Mouse (Mus musculus) heart, postnatal 0 days (tissue): ENCODE measurements around the gene Elp5. TPM values are rescaled to one million over a fixed set of nuclear protein-coding genes. Genes with fewer than 3 reads are reported as not detected.

Experiments used
- ATAC-seq: fragments of 200-750 bp; cut with Nextera tagmentation; 2 replicates; pipeline ENCODE4 v1.8.0; 2017; ENCODE audit warnings: low read depth, moderate number of reproducible peaks, moderate library complexity; ENCODE audit not compliant: insufficient read depth
- DNase-seq: peaks from one replicate; pipeline ENCODE4 v3.0.0-alpha.2; 2016; ENCODE audit warnings: low spot score
- H3K27ac ChIP-seq: fragments of 300-500 bp; sonication (generic); 2 replicates; pipeline ENCODE4 v1.5.1; 2014; ENCODE audit warnings: low read depth, mild to moderate bottlenecking
- H3K27me3 ChIP-seq: fragments of 300-500 bp; sonication (generic); 2 replicates; pipeline ENCODE4 v1.6.1; 2014; ENCODE audit warnings: low read length, mixed read lengths; ENCODE audit not compliant: control insufficient read depth, insufficient read depth
- H3K36me3 ChIP-seq: fragments of 300-500 bp; sonication (generic); replicated peaks from 2 replicates; pipeline ENCODE4 v1.6.1; 2014; ENCODE audit warnings: low read length, mixed read lengths; ENCODE audit not compliant: control insufficient read depth, insufficient read depth
- H3K4me1 ChIP-seq: fragments of 300-500 bp; sonication (generic); 2 replicates; pipeline ENCODE4 v1.6.1; 2014; ENCODE audit warnings: antibody characterized with exemption; ENCODE audit not compliant: control insufficient read depth, insufficient read depth
- H3K4me2 ChIP-seq: fragments of 300-500 bp; sonication (generic); 2 replicates; pipeline ENCODE4 v1.6.1; 2014; ENCODE audit warnings: low read depth, mild to moderate bottlenecking, low read length, moderate library complexity
- H3K4me3 ChIP-seq: fragments of 300-500 bp; sonication (generic); 2 replicates; pipeline ENCODE4 v1.5.1; 2014; ENCODE audit warnings: low read depth, low read length
- H3K9ac ChIP-seq: fragments of 300-500 bp; sonication (generic); replicated peaks from 2 replicates; pipeline ENCODE4 v1.6.1; 2014; ENCODE audit warnings: low read depth, low read length, mixed read lengths
- H3K9me3 ChIP-seq: fragments of 300-500 bp; sonication (generic); replicated peaks from 2 replicates; pipeline ENCODE4 v1.6.1; 2016; ENCODE audit warnings: low read length; ENCODE audit not compliant: control insufficient read depth
- CTCF ChIP-seq: IDR thresholded peaks from 2 replicates; pipeline ENCODE4 v1.5.1; 2016; ENCODE audit warnings: antibody characterized with exemption, control low read depth, low read depth
- EP300 ChIP-seq: IDR thresholded peaks from 2 replicates; pipeline ENCODE4 v1.6.1; 2016; ENCODE audit warnings: antibody characterized with exemption, low read depth
- WGBS: fragments of 180-500 bp; shearing (Covaris S2); extraction: QIAGEN DNeasy Blood & Tissue Kit; methylation state at CpG from one replicate; pipeline ENCODE4 v1.1.7; 2014; 5-methylcytosine and 5-hydroxymethylcytosine counted together
- polyA plus RNA-seq: library from polyadenylated mRNA; unstranded; fragments of >200 nt; fragmentation: Nextera tagmentation; extraction: Ambion mirVana; gene quantifications from 2 replicates; pipeline ENCODE4 v1.2.1, GENCODE M21; 2015
- total RNA-seq: library from RNA; depleted of rRNA; stranded (reverse); fragments of >200 nt; gene quantifications from 2 replicates; pipeline ENCODE4 v1.2.3, GENCODE M21; 2014; ENCODE audit warnings: low replicate concordance

The Elp5 gene
- total and polyA plus RNA-seq, 2 experiments from 2014 or later, result 96.1 to 108 TPM

DNA sequence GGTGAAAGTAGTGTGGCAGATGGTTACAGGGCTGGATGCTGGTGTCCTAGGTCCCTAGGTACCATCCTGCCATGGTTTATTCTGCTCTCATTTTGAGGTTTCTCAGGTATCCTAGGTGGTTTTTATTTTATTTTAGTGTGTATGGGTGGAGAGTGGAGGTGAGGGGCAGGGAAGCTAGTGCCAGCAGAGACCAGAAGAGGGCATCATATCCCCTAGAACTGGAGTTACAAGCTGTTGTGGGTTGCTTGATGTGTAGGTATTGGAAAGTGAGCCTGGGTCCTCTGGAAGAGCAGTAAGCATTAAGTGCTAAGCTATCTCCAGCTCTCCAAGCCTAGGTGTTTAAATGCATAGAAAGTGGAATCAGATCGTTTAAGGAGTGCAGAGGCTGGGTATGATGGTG is 30.0 kb downstream of the Elp5 start:
- 0 out of 2 replicates have a peak, but pooled peaks have one; percentile 16 for TF ChIP-seq CTCF
- no peak for TF ChIP-seq EP300
- WGBS, result 40% methylated on average over 1 of the region's 1 CpGs
- H3K9me3 ChIP-seq, result no peaks in the 10 kb centered on the region
- H3K4me1 ChIP-seq, result no peaks in the 10 kb centered on the region
- no peak overlapping the region for H3K4me3 ChIP-seq
- no peak overlapping the region for H3K4me2 ChIP-seq
- ATAC-seq (no peak), DNase-seq (no peak)
- H3K9ac ChIP-seq, result no peak overlapping the region
- H3K27ac ChIP-seq, result no peak overlapping the region
- no peaks in the 10 kb centered on the region for H3K36me3 ChIP-seq
- H3K27me3 ChIP-seq, result no peaks in the 10 kb centered on the region

DNA sequence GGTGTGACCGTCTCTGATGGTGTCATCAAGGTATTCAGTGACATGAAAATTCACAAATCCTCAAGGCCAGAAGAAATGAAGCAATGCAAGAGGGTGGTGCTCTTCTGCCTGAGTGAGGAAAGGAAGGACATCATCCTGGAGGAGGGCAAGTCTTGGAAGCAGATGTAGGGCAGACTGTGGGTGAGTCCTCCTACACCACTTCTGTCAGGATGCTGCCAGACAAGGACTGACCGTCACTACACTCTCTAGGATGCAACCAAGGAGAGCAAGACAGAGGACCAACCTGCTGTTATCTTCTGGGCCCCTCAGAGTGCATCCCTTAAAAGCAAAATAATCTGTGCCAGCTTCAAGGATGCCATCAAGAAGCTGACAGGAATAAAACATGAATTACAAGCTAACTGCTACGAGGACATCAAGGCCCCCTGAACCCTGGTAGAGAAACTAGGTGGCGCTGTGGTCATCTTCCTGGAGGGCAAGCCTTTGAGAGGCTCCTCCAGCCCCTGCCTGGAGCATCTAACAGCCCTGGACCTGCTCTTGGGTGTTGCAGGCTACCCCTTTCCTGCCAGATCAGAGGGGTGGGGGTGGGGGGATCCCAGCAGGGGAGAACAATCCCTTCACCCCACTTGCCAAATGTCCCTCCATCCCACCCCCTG is 31.4 kb downstream of the Elp5 start:
- H3K9ac ChIP-seq, result no peak overlapping the region
- H3K4me1 ChIP-seq, result peaks cover 7% of the 10 kb centered on the region
- ATAC-seq, result no peak
- H3K36me3 ChIP-seq, result peaks cover 2% of the 10 kb centered on the region; the same call in 1 of the 2 replicates
- H3K27ac ChIP-seq, result no peak overlapping the region
- 44% methylated on average over 4 of the region's 4 CpGs for WGBS
- H3K4me3 ChIP-seq, result no peak overlapping the region
- no peaks in the 10 kb centered on the region for H3K27me3 ChIP-seq
- H3K9me3 ChIP-seq, result no peaks in the 10 kb centered on the region
- no peak for TF ChIP-seq EP300
- TF ChIP-seq CTCF, result peak; percentile 31
- no peak overlapping the region for H3K4me2 ChIP-seq
- no peak for DNase-seq

DNA sequence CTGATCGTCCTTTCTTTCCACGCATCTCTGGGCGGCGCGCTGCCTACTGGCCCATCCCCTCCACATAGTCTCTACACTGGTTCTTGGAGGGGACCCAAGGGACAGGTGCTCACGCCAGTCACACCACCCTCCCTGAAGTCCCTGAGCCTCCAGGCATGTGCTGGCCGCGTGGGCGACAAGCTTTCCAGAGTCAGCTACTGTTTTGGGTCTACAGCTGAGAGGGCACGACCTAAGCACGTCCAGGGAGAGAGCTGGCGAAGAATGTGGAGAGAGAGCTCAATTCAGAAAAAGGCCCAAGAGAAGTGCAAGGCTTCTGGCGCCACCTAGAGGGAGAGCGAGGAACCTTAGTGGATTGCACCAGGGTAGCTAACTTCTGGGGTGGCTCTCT is 33.6 kb downstream of the Elp5 start:
- Histone ChIP-seq H3K36me3 (peaks cover 22% of the 10 kb centered on the region), H3K4me1 (peaks cover 11% of the 10 kb centered on the region), H3K27ac (peak overlapping the region; percentile 94), H3K4me2 (peak overlapping the region; percentile 62), H3K27me3 (no peaks in the 10 kb centered on the region), H3K9ac (no peak overlapping the region), H3K9me3 (no peaks in the 10 kb centered on the region), H3K4me3 (peak overlapping the region; percentile 60)
- WGBS, result 1% methylated on average over 14 of the region's 14 CpGs
- DNase-seq (peak; percentile 95), ATAC-seq (peak; percentile 49)
- TF ChIP-seq EP300, result 0 out of 2 replicates have a peak, but pooled peaks have one; percentile 78
- TF ChIP-seq CTCF, result peak; percentile 96

DNA sequence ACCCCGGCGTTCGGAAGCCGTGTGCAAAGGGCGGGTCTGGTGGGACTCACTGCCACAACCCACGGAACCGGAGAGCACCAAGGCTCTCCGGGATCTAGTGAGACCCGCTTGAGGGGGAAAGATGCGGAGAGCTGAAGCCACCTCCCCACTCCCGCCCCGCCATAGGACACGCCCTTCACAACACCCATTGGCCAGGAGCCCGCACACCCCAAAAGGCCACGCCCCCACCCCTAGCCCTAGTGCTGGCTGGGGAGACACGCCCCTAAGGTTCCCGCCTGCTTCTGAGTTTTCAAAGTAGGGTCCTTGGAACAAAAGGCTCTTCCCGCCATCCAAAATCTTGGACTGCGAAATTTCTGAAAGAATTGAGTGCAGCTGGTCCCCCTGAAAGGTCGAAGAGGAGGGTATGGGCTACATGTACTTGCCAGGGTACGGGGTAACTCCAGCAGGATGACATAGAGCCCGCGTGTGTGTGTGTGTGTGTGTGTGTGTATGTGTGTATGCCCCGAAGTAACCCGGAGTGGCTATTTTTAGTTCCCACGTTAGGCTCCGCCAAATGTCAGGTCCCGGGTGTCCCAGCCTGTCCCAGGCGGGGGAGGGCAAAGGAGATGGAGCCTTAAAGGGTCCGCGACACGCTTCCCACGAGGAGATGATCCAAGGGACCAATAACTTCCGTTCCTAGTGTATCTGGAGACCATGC is 34.1 kb downstream of the Elp5 start, which contains the start of gene Slc2a4:
TSS of gene Slc2a4 (minus strand) at position 123 of the 697 bp plus-strand sequence.
- peak within 1 kb of the TSS; percentile 62 for H3K4me2 ChIP-seq
- peak within 1 kb of the TSS; percentile 60 for H3K4me3 ChIP-seq
- H3K9ac ChIP-seq, result peak within 1 kb of the TSS; percentile 50
- no peaks in the 10 kb centered on the region for H3K9me3 ChIP-seq
- under 1% methylated on average over 34 of the region's 34 CpGs for WGBS
- peak; percentile 94 for DNase-seq
- peak within 1 kb of the TSS; percentile 94 for H3K27ac ChIP-seq
- H3K4me1 ChIP-seq, result peaks cover 11% of the 10 kb centered on the region
- H3K36me3 ChIP-seq, result peaks cover 27% of the 10 kb centered on the region
- peak; percentile 90 for ATAC-seq
- TF ChIP-seq CTCF (no peak), EP300 (no peak; the same call in 1 of the 2 replicates)
- no peaks in the 10 kb centered on the region for H3K27me3 ChIP-seq

DNA sequence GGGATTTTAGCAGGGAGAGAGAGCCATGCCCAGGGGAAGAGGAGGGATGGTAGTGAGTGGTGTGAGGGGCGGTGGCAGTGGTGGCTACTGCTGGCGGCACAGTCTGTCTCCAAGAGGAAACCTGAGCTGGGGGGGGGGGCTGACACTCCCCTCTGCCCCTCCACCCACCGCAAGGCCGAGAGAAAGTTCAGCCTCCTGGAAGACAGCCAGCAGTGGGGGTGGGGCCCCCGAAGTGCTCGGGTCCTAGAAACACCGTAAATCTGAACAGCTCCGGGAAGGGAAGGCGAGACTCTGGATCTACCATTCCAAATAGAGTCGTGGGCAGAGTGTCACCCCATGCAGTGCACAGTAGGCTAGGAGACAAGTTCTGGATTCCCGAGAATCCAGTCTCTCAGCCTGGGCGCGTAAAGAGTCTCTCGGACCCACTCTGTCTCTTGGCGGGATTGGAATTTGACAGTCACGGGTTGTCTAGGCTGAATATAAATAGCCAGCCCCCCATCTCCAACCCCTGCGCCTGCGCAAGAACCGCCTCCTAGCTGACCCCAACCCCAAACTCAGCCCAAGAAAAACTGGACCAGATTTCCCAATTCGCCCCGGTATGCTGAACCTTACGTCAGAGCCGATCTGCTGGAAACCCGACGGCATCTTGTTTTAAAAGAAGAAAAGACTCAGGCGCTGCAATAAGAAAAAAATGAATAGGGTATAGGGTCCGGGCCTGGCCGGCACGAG is 34.8 kb downstream of the Elp5 start:
- ATAC-seq (peak; percentile 68), DNase-seq (peak; percentile 77)
- Histone ChIP-seq H3K27ac (peak overlapping the region; percentile 94), H3K4me1 (peaks cover 11% of the 10 kb centered on the region), H3K27me3 (no peaks in the 10 kb centered on the region), H3K36me3 (peaks cover 34% of the 10 kb centered on the region), H3K9ac (peak overlapping the region; percentile 50), H3K4me2 (peak overlapping the region; percentile 62), H3K4me3 (peak overlapping the region; percentile 60), H3K9me3 (no peaks in the 10 kb centered on the region)
- peak; percentile 67; the same call in 1 of the 2 replicates for TF ChIP-seq EP300
- no peak for TF ChIP-seq CTCF
- WGBS, result 4% methylated on average over 29 of the region's 29 CpGs
